In genomic region chr2:163640493-163640892, GRCm38 (mm10) we compare ENCODE assay signal across 12 mouse cellular contexts. TPM values are rescaled to one million over a fixed set of nuclear protein-coding genes. Genes with fewer than 3 reads are reported as not detected.
DNase-seq lines count a peak whose midpoint lies in the region; ATAC-seq and TF ChIP-seq lines count a peak whose summit lies in the region.
"Had no signal": no experiment of that assay in that cellular context is flagged by ENCODE, and none has a peak within 500 bp of the region (broad histone marks: within the 10 kb centered on the region; RNA-seq: fewer than 3 reads in every experiment).

No protein-coding gene starts in this region.

- no peak overlapping the region for H3K9ac ChIP-seq in heart, embryonic 13.5 days
- H3K9ac ChIP-seq in midbrain, postnatal 0 days (replicated peaks; ENCODE audit: low read length, poor library complexity, severe bottlenecking): no peak overlapping the region
- H3K9ac ChIP-seq in midbrain, embryonic 15.5 days: no peak overlapping the region
- H3K9ac ChIP-seq in heart, postnatal 0 days (replicated peaks; ENCODE audit: low read depth, low read length): no peak overlapping the region
- no peak overlapping the region for H3K9ac ChIP-seq in stomach, postnatal 0 days (ENCODE audit: low read length)

- no peak for TF ChIP-seq POLR2A in cerebellum, adult 2 months (IDR thresholded peaks at IDR 0.05; ENCODE audit: borderline replicate concordance, insufficient read depth, low read length)

- peak; percentile 37 for TF ChIP-seq CTCF in midbrain, postnatal 0 days (IDR thresholded peaks at IDR 0.05)
- TF ChIP-seq CTCF in heart, postnatal 0 days (IDR thresholded peaks at IDR 0.05; ENCODE audit: low read depth): peak; percentile 19
- peak; percentile 47 for TF ChIP-seq CTCF in stomach, postnatal 0 days (IDR thresholded peaks at IDR 0.05; ENCODE audit: low read depth)
- TF ChIP-seq CTCF in cerebellum, adult 2 months (IDR thresholded peaks at IDR 0.05; ENCODE audit: borderline replicate concordance, insufficient read depth, low read depth, low read length): no peak

- TF ChIP-seq EP300 in heart, postnatal 0 days (IDR thresholded peaks at IDR 0.05; ENCODE audit: low read depth): no peak
- TF ChIP-seq EP300 in stomach, postnatal 0 days (optimal IDR thresholded peaks at IDR 0.05): no peak

- ATAC-seq in heart, embryonic 13.5 days (ENCODE audit: extremely low read depth, insufficient number of reproducible peaks, low FRiP score, low TSS enrichment): no peak
- no peak for ATAC-seq in midbrain, postnatal 0 days (ENCODE audit: low FRiP score)
- no peak for ATAC-seq in midbrain, embryonic 15.5 days (replicated peaks)
- no peak for ATAC-seq in heart, postnatal 0 days (ENCODE audit: insufficient read depth, low read depth)
- no peak for ATAC-seq in stomach, postnatal 0 days (ENCODE audit: low FRiP score, low TSS enrichment)
- ATAC-seq: inflammation-experienced regulatory T-cells, adult 6 months; midbrain, embryonic 16.5 days had no signal

- DNase-seq in heart, adult 18-20 months: no peak
- DNase-seq in midbrain, postnatal 0 days (ENCODE audit: low spot score): no peak
- no peak for DNase-seq in heart, postnatal 0 days (ENCODE audit: low spot score)
- DNase-seq in stomach, postnatal 0 days (ENCODE audit: low spot score): no peak
- no peak for DNase-seq in cerebellum, adult 2 months
- DNase-seq: embryo, embryonic 11 days; gastrocnemius, postnatal 10 days; lung, adult 18-20 months had no signal

- peaks cover 77% of the 10 kb centered on the region for H3K4me1 ChIP-seq in heart, embryonic 13.5 days
- H3K4me1 ChIP-seq in midbrain, postnatal 0 days (ENCODE audit: insufficient read depth, low read length): peaks cover 5% of the 10 kb centered on the region
- H3K4me1 ChIP-seq in midbrain, embryonic 15.5 days: peaks cover 26% of the 10 kb centered on the region
- H3K4me1 ChIP-seq in heart, postnatal 0 days (ENCODE audit: control insufficient read depth, insufficient read depth): peaks cover 62% of the 10 kb centered on the region
- no peaks in the 10 kb centered on the region for H3K4me1 ChIP-seq in stomach, postnatal 0 days (replicated peaks; ENCODE audit: control insufficient read depth, insufficient read depth)
- peaks cover 15% of the 10 kb centered on the region for H3K4me1 ChIP-seq in cerebellum, adult 2 months (ENCODE audit: control insufficient read depth, insufficient read depth, low read length)

- H3K27ac ChIP-seq in heart, embryonic 13.5 days (replicated peaks): 0 out of 2 replicates have a peak overlapping the region, but pooled peaks have one; percentile 100
- no peak overlapping the region for H3K27ac ChIP-seq in midbrain, postnatal 0 days (ENCODE audit: low read depth, low read length)
- H3K27ac ChIP-seq in midbrain, embryonic 15.5 days: no peak overlapping the region
- H3K27ac ChIP-seq in heart, postnatal 0 days (ENCODE audit: low read depth): 0 out of 2 replicates have a peak overlapping the region, but pooled peaks have one; percentile 39
- no peak overlapping the region for H3K27ac ChIP-seq in stomach, postnatal 0 days (replicated peaks)
- no peak overlapping the region for H3K27ac ChIP-seq in cerebellum, adult 2 months (ENCODE audit: insufficient read depth, low read length)

- H3K27me3 ChIP-seq in heart, embryonic 13.5 days (replicated peaks): no peaks in the 10 kb centered on the region
- no peaks in the 10 kb centered on the region for H3K27me3 ChIP-seq in midbrain, postnatal 0 days (ENCODE audit: insufficient read depth, low read length)
- no peaks in the 10 kb centered on the region for H3K27me3 ChIP-seq in midbrain, embryonic 15.5 days (replicated peaks)
- H3K27me3 ChIP-seq in heart, postnatal 0 days (ENCODE audit: control insufficient read depth, insufficient read depth, low read length): no peaks in the 10 kb centered on the region
- no peaks in the 10 kb centered on the region for H3K27me3 ChIP-seq in stomach, postnatal 0 days (ENCODE audit: control insufficient read depth, insufficient read depth, low read length)
- H3K27me3 ChIP-seq in cerebellum, adult 2 months (ENCODE audit: control insufficient read depth, insufficient read depth, low read length): no peaks in the 10 kb centered on the region

- WGBS in heart, embryonic 13.5 days: 83% methylated on average over 3 of the region's 3 CpGs
- 82% methylated on average over 3 of the region's 3 CpGs for WGBS in midbrain, postnatal 0 days
- 85% methylated on average over 3 of the region's 3 CpGs for WGBS in midbrain, embryonic 15.5 days
- 70% methylated on average over 3 of the region's 3 CpGs for WGBS in heart, postnatal 0 days
- 88% methylated on average over 3 of the region's 3 CpGs for WGBS in stomach, postnatal 0 days
- 49% methylated on average over 3 of the region's 3 CpGs for WGBS in cerebellum, adult 2 months

- H3K9me3 ChIP-seq in heart, embryonic 13.5 days: no peaks in the 10 kb centered on the region
- no peaks in the 10 kb centered on the region for H3K9me3 ChIP-seq in midbrain, postnatal 0 days (ENCODE audit: low read length)
- no peaks in the 10 kb centered on the region for H3K9me3 ChIP-seq in midbrain, embryonic 15.5 days
- no peaks in the 10 kb centered on the region for H3K9me3 ChIP-seq in heart, postnatal 0 days (replicated peaks; ENCODE audit: control insufficient read depth, low read length)
- H3K9me3 ChIP-seq in stomach, postnatal 0 days (ENCODE audit: control insufficient read depth, low read length): no peaks in the 10 kb centered on the region

- peaks cover 35% of the 10 kb centered on the region for H3K36me3 ChIP-seq in heart, embryonic 13.5 days
- H3K36me3 ChIP-seq in midbrain, postnatal 0 days (ENCODE audit: insufficient read depth, low read length): no peaks in the 10 kb centered on the region; the same call in 1 of the 2 replicates
- H3K36me3 ChIP-seq in midbrain, embryonic 15.5 days (replicated peaks): 0 out of 2 replicates have a peak, but pooled peaks cover 3% of the 10 kb centered on the region
- H3K36me3 ChIP-seq in heart, postnatal 0 days (replicated peaks; ENCODE audit: control insufficient read depth, insufficient read depth, low read length): peaks cover 16% of the 10 kb centered on the region; the same call in 1 of the 2 replicates
- 0 out of 2 replicates have a peak, but pooled peaks cover 2% of the 10 kb centered on the region for H3K36me3 ChIP-seq in stomach, postnatal 0 days (ENCODE audit: control insufficient read depth, insufficient read depth, low read length)

- peak overlapping the region; percentile 76 for H3K4me2 ChIP-seq in heart, embryonic 13.5 days
- no peak overlapping the region for H3K4me2 ChIP-seq in midbrain, postnatal 0 days (ENCODE audit: low read depth, low read length, poor library complexity, severe bottlenecking)
- H3K4me2 ChIP-seq in midbrain, embryonic 15.5 days: no peak overlapping the region
- H3K4me2 ChIP-seq in heart, postnatal 0 days (ENCODE audit: low read depth, low read length): peak overlapping the region; percentile 16; the same call in 1 of the 2 replicates
- no peak overlapping the region for H3K4me2 ChIP-seq in stomach, postnatal 0 days (replicated peaks; ENCODE audit: low read depth)

- peak overlapping the region; percentile 97 for H3K4me3 ChIP-seq in heart, embryonic 13.5 days
- H3K4me3 ChIP-seq in midbrain, postnatal 0 days (ENCODE audit: low read depth, low read length): no peak overlapping the region
- H3K4me3 ChIP-seq in midbrain, embryonic 15.5 days: no peak overlapping the region
- no peak overlapping the region for H3K4me3 ChIP-seq in heart, postnatal 0 days (ENCODE audit: low read depth, low read length)
- no peak overlapping the region for H3K4me3 ChIP-seq in stomach, postnatal 0 days (ENCODE audit: low read depth, low read length)
- H3K4me3 ChIP-seq in cerebellum, adult 2 months (replicated peaks; ENCODE audit: insufficient read depth, low read depth, low read length): no peak overlapping the region

RNA-seq across cellular contexts. Expression of gene Serinc3, which starts 4.4 kb away (rescaled TPM):
- polyA plus RNA-seq in heart, embryonic 13.5 days (2015; fragmentation: Nextera tagmentation; extraction: Ambion mirVana): 50.1 and 51.8 TPM in 2 replicates
- 100 to 1,000 TPM; 284 to 364 TPM for total RNA-seq in heart, adult 18-20 months (2021)
- total RNA-seq in midbrain, postnatal 0 days (2014; rRNA removed): 96.1 and 101 TPM in 2 replicates
- 35.9 and 36.9 TPM in 2 replicates for polyA plus RNA-seq in midbrain, postnatal 0 days (2015; fragmentation: Nextera tagmentation; extraction: Ambion mirVana)
- polyA plus RNA-seq in midbrain, embryonic 15.5 days (2015; fragmentation: Nextera tagmentation; extraction: Ambion mirVana): 33.0 and 35.9 TPM in 2 replicates
- total RNA-seq in heart, postnatal 0 days (2014; rRNA removed; ENCODE audit: low replicate concordance): 181 and 193 TPM in 2 replicates
- 61.3 and 62.4 TPM in 2 replicates for polyA plus RNA-seq in heart, postnatal 0 days (2015; fragmentation: Nextera tagmentation; extraction: Ambion mirVana)
- 35.8 and 36.4 TPM in 2 replicates for polyA plus RNA-seq in stomach, postnatal 0 days (2015; fragmentation: Nextera tagmentation; extraction: Ambion mirVana)
- polyA plus RNA-seq in cerebellum, adult 2 months (2012; rRNA removed): 162 and 179 TPM in 2 replicates

RNA-seq across cellular contexts. Expression of gene Pkig, which starts 17.7 kb away (rescaled TPM):
- 233 and 270 TPM in 2 replicates for polyA plus RNA-seq in heart, embryonic 13.5 days (2015; fragmentation: Nextera tagmentation; extraction: Ambion mirVana)
- 100 to 1,000 TPM; 219 to 232 TPM for total RNA-seq in heart, adult 18-20 months (2021)
- total RNA-seq in midbrain, postnatal 0 days (2014; rRNA removed): 90.5 and 102 TPM in 2 replicates
- 153 and 161 TPM in 2 replicates for polyA plus RNA-seq in midbrain, postnatal 0 days (2015; fragmentation: Nextera tagmentation; extraction: Ambion mirVana)
- 125 TPM in 2 replicates for polyA plus RNA-seq in midbrain, embryonic 15.5 days (2015; fragmentation: Nextera tagmentation; extraction: Ambion mirVana)
- 363 and 431 TPM in 2 replicates for total RNA-seq in heart, postnatal 0 days (2014; rRNA removed; ENCODE audit: low replicate concordance)
- 495 and 511 TPM in 2 replicates for polyA plus RNA-seq in heart, postnatal 0 days (2015; fragmentation: Nextera tagmentation; extraction: Ambion mirVana)
- 60.9 and 66.3 TPM in 2 replicates for polyA plus RNA-seq in stomach, postnatal 0 days (2015; fragmentation: Nextera tagmentation; extraction: Ambion mirVana)
- polyA plus RNA-seq in cerebellum, adult 2 months (2012; rRNA removed): 49.6 and 57.4 TPM in 2 replicates

RNA-seq across cellular contexts. Expression of gene Ttpal, which starts 38.4 kb away (rescaled TPM):
- polyA plus RNA-seq in heart, embryonic 13.5 days (2015; fragmentation: Nextera tagmentation; extraction: Ambion mirVana): 18.8 and 19.3 TPM in 2 replicates
- 10 to 100 TPM; 12.0 to 16.8 TPM for total RNA-seq in heart, adult 18-20 months (2021)
- 76.2 and 91.9 TPM in 2 replicates for total RNA-seq in midbrain, postnatal 0 days (2014; rRNA removed)
- polyA plus RNA-seq in midbrain, postnatal 0 days (2015; fragmentation: Nextera tagmentation; extraction: Ambion mirVana): 33.5 and 34.7 TPM in 2 replicates
- polyA plus RNA-seq in midbrain, embryonic 15.5 days (2015; fragmentation: Nextera tagmentation; extraction: Ambion mirVana): 47.1 and 50.2 TPM in 2 replicates
- 14.5 and 58.3 TPM in 2 replicates for total RNA-seq in heart, postnatal 0 days (2014; rRNA removed; ENCODE audit: low replicate concordance)
- polyA plus RNA-seq in heart, postnatal 0 days (2015; fragmentation: Nextera tagmentation; extraction: Ambion mirVana): 8.8 TPM in 2 replicates
- 19.9 and 20.8 TPM in 2 replicates for polyA plus RNA-seq in stomach, postnatal 0 days (2015; fragmentation: Nextera tagmentation; extraction: Ambion mirVana)
- polyA plus RNA-seq in cerebellum, adult 2 months (2012; rRNA removed): 23.7 and 28.0 TPM in 2 replicates

Comparison
In these comparisons a context has a peak if more than half of its experiments do, and no peak if none do; other contexts are left out.
1. H3K27ac ChIP-seq: peak in heart, embryonic 13.5 days (single experiment) and heart, postnatal 0 days (single experiment); none in midbrain, postnatal 0 days (single experiment), midbrain, embryonic 15.5 days (single experiment), stomach, postnatal 0 days (single experiment) and cerebellum, adult 2 months (single experiment).
2. H3K4me2 ChIP-seq: peak in heart, embryonic 13.5 days (single experiment) and heart, postnatal 0 days (single experiment); none in midbrain, postnatal 0 days (single experiment), midbrain, embryonic 15.5 days (single experiment) and stomach, postnatal 0 days (single experiment).